Mouse (Mus musculus): ENCODE results near the gene 3425401B19Rik. TPM values are rescaled to one million over a fixed set of nuclear protein-coding genes. Genes with fewer than 3 reads are reported as not detected.

The 3425401B19Rik gene
- total and polyA plus RNA-seq, 3 experiments = 0.04 to 0.67 (median 0.05) TPM

- Histone ChIP-seq H3K4me1 (ENCODE audit: control insufficient read depth in 1 of 2, insufficient read depth in 2 of 2) (peaks cover 2 to 39% of the 10 kb centered on the region in 2 experiments; a peak in 3 of 4 replicates), H3K36me3 (replicated peaks in 1 of 2; ENCODE audit: control insufficient read depth in 1 of 2, insufficient read depth in 1 of 2, low read length in 1 of 2) (no peaks in the 10 kb centered on the region), H3K4me2 (ENCODE audit: insufficient read depth, low read depth, poor library complexity, severe bottlenecking) (no peak overlapping the region), H3K9ac (ENCODE audit: insufficient read depth, low read depth) (no peak overlapping the region), H3K27me3 (replicated peaks) (no peaks in the 10 kb centered on the region), H3K4me3 (replicated peaks in 1 of 3; ENCODE audit: low read depth in 2 of 3, low read length in 2 of 3, poor library complexity in 1 of 3) (no peak overlapping the region), H3K27ac (ENCODE audit: insufficient read depth, low read depth) (no peak overlapping the region), H3K9me3 (replicated peaks; ENCODE audit: low read length) (no peaks in the 10 kb centered on the region), H3K79me2 (replicated peaks; ENCODE audit: control insufficient read depth, extremely low read depth, insufficient read depth, poor library complexity, severe bottlenecking) (no peaks in the 10 kb centered on the region)
- no peak for TF ChIP-seq SMC3 (IDR thresholded peaks at IDR 0.05; ENCODE audit: low read depth, low read length)
- no peak for TF ChIP-seq MAFK (IDR thresholded peaks at IDR 0.05; ENCODE audit: insufficient replicate concordance, low read length)
- TF ChIP-seq MAX (IDR thresholded peaks at IDR 0.05; ENCODE audit: low read length) = no peak
- TF ChIP-seq BHLHE40 (IDR thresholded peaks at IDR 0.05; ENCODE audit: low read depth, low read length) = no peak
- no peak for TF ChIP-seq HCFC1 (IDR thresholded peaks at IDR 0.05; ENCODE audit: low read depth, low read length)
- TF ChIP-seq SIN3A (IDR thresholded peaks at IDR 0.05; ENCODE audit: low read length) = no peak
- TF ChIP-seq ETS1 (conservative IDR thresholded peaks at IDR 0.05; ENCODE audit: low read depth, low read length) = no peak
- TF ChIP-seq MXI1 (IDR thresholded peaks at IDR 0.05; ENCODE audit: low read depth, low read length) = no peak
- in situ Hi-C loops (cut with MboI; ENCODE audit: low pct_ligation_motif_present, low pct_unique_long_range_greater_than_20kb, low sequenced_read_pairs) (no loop called here), dilution Hi-C loops (cut with MboI; ENCODE audit: extremely low pct_ligation_motif_present, extremely low pct_unique_long_range_greater_than_20kb, low sequenced_read_pairs) (no loop called here)
- DNase-seq (ENCODE audit: extremely low read depth) = no peak
Observed at GRCm38 (mm10) chr14:32715076-32715475, 30.0 kb upstream of the 3425401B19Rik start.

GRCm38 (mm10) chr14:32709861-32710260 lies 24.8 kb upstream of the 3425401B19Rik start:
- Histone ChIP-seq H3K79me2 (replicated peaks; ENCODE audit: control insufficient read depth, extremely low read depth, insufficient read depth, poor library complexity, severe bottlenecking) (no peaks in the 10 kb centered on the region), H3K27me3 (replicated peaks) (no peaks in the 10 kb centered on the region), H3K9ac (ENCODE audit: insufficient read depth, low read depth) (no peak overlapping the region), H3K27ac (ENCODE audit: insufficient read depth, low read depth) (no peak overlapping the region), H3K4me2 (ENCODE audit: insufficient read depth, low read depth, poor library complexity, severe bottlenecking) (no peak overlapping the region), H3K36me3 (replicated peaks in 1 of 2; ENCODE audit: control insufficient read depth in 1 of 2, insufficient read depth in 1 of 2, low read length in 1 of 2) (no peaks in the 10 kb centered on the region), H3K4me1 (ENCODE audit: control insufficient read depth in 1 of 2, insufficient read depth in 2 of 2) (peaks cover 0 to 11% of the 10 kb centered on the region in 2 experiments; a peak in 2 of 4 replicates), H3K9me3 (replicated peaks; ENCODE audit: low read length) (no peaks in the 10 kb centered on the region), H3K4me3 (replicated peaks in 1 of 3; ENCODE audit: low read depth in 2 of 3, low read length in 2 of 3, poor library complexity in 1 of 3) (no peak overlapping the region)
- in situ Hi-C loops (cut with MboI; ENCODE audit: low pct_ligation_motif_present, low pct_unique_long_range_greater_than_20kb, low sequenced_read_pairs) = no loop called here
- no peak for DNase-seq (ENCODE audit: extremely low read depth)
- dilution Hi-C loops (cut with MboI; ENCODE audit: extremely low pct_ligation_motif_present, extremely low pct_unique_long_range_greater_than_20kb, low sequenced_read_pairs) = no loop called here
- TF ChIP-seq MEF2A (IDR thresholded peaks at IDR 0.05; ENCODE audit: borderline replicate concordance, low read depth, low read length) = no peak
- TF ChIP-seq SMC3 (IDR thresholded peaks at IDR 0.05; ENCODE audit: low read depth, low read length) = no peak
- no peak for TF ChIP-seq USF1 (IDR thresholded peaks at IDR 0.05; ENCODE audit: low read depth, low read length)
- TF ChIP-seq GABPA (IDR thresholded peaks at IDR 0.05; ENCODE audit: insufficient replicate concordance, low read depth, low read length) = no peak
- TF ChIP-seq HCFC1 (IDR thresholded peaks at IDR 0.05; ENCODE audit: low read depth, low read length) = no peak
- no peak for TF ChIP-seq CTCF (conservative IDR thresholded peaks at IDR 0.05 in 1 of 2, IDR thresholded peaks at IDR 0.05 in 1 of 2; ENCODE audit: low read depth in 2 of 2, low read length in 2 of 2)
- no peak for TF ChIP-seq ZC3H11A (IDR thresholded peaks at IDR 0.05; ENCODE audit: low read depth, low read length)
- TF ChIP-seq EP300 (IDR thresholded peaks at IDR 0.05; ENCODE audit: low read length) = no peak

GRCm38 (mm10) chr14:32708756-32709155 lies 23.7 kb upstream of the 3425401B19Rik start:
- no peaks in the 10 kb centered on the region for H3K36me3 ChIP-seq (replicated peaks in 1 of 2; ENCODE audit: control insufficient read depth in 1 of 2, insufficient read depth in 1 of 2, low read length in 1 of 2)
- no peak for DNase-seq (ENCODE audit: extremely low read depth)
- no peak overlapping the region for H3K9ac ChIP-seq (ENCODE audit: insufficient read depth, low read depth)
- no peak overlapping the region for H3K4me2 ChIP-seq (ENCODE audit: insufficient read depth, low read depth, poor library complexity, severe bottlenecking)
- no peak overlapping the region for H3K4me3 ChIP-seq (replicated peaks in 1 of 3; ENCODE audit: low read depth in 2 of 3, low read length in 2 of 3, poor library complexity in 1 of 3)
- in situ Hi-C loops (cut with MboI; ENCODE audit: low pct_ligation_motif_present, low pct_unique_long_range_greater_than_20kb, low sequenced_read_pairs) (no loop called here), dilution Hi-C loops (cut with MboI; ENCODE audit: extremely low pct_ligation_motif_present, extremely low pct_unique_long_range_greater_than_20kb, low sequenced_read_pairs) (no loop called here)
- TF ChIP-seq MAFK (IDR thresholded peaks at IDR 0.05; ENCODE audit: insufficient replicate concordance, low read length) (no peak), ZKSCAN1 (IDR thresholded peaks at IDR 0.05; ENCODE audit: borderline replicate concordance, low read depth, low read length) (no peak), ZNF384 (IDR thresholded peaks at IDR 0.05; ENCODE audit: low read depth, low read length) (no peak), RCOR1 (conservative IDR thresholded peaks at IDR 0.05; ENCODE audit: low read depth, low read length) (no peak), GABPA (IDR thresholded peaks at IDR 0.05; ENCODE audit: insufficient replicate concordance, low read depth, low read length) (no peak), SIN3A (IDR thresholded peaks at IDR 0.05; ENCODE audit: low read length) (no peak), TCF12 (IDR thresholded peaks at IDR 0.05; ENCODE audit: low read depth, low read length) (no peak), JUND (conservative IDR thresholded peaks at IDR 0.05; ENCODE audit: low read depth, low read length) (no peak), PAX5 (IDR thresholded peaks at IDR 0.05; ENCODE audit: low read length) (no peak), JUN (IDR thresholded peaks at IDR 0.05; ENCODE audit: insufficient read depth, low read depth, low read length) (no peak), E2F4 (IDR thresholded peaks at IDR 0.05; ENCODE audit: insufficient replicate concordance, low read depth, low read length) (no peak), RAD21 (IDR thresholded peaks at IDR 0.05; ENCODE audit: low read depth, low read length) (no peak)
- H3K27me3 ChIP-seq (replicated peaks) = no peaks in the 10 kb centered on the region
- no peaks in the 10 kb centered on the region for H3K9me3 ChIP-seq (replicated peaks; ENCODE audit: low read length)
- no peak overlapping the region for H3K27ac ChIP-seq (ENCODE audit: insufficient read depth, low read depth)
- H3K4me1 ChIP-seq (ENCODE audit: control insufficient read depth in 1 of 2, insufficient read depth in 2 of 2) = peaks cover 0 to 11% of the 10 kb centered on the region in 2 experiments; a peak in 2 of 4 replicates
- H3K79me2 ChIP-seq (replicated peaks; ENCODE audit: control insufficient read depth, extremely low read depth, insufficient read depth, poor library complexity, severe bottlenecking) = no peaks in the 10 kb centered on the region

All from CH12.LX (cell line).